Mouse (Mus musculus) neural tube, embryonic 11.5 days (tissue): ENCODE measurements around the gene Derl3. TPM values are rescaled to one million over a fixed set of nuclear protein-coding genes. Genes with fewer than 3 reads are reported as not detected.

Experiments
- ATAC-seq: fragments of 200-750 bp; cut with Nextera tagmentation; 2 replicates; pipeline ENCODE4 v1.8.0; 2017; ENCODE audit warnings: moderate number of reproducible peaks, mild to moderate bottlenecking, moderate TSS enrichment, moderate library complexity; ENCODE audit not compliant: insufficient read depth, low FRiP score, low TSS enrichment
- DNase-seq: peaks from one replicate; pipeline ENCODE4 v3.0.0-alpha.2; 2015; ENCODE audit warnings: low spot score
- H3K27ac ChIP-seq: fragments of 300-500 bp; sonication (generic); 2 replicates; pipeline ENCODE4 v1.5.1; 2014; ENCODE audit warnings: low read depth, mild to moderate bottlenecking, low read length
- H3K27me3 ChIP-seq: fragments of 300-500 bp; sonication (generic); 2 replicates; pipeline ENCODE4 v1.6.1; 2014; ENCODE audit warnings: mild to moderate bottlenecking, low read length, mixed read lengths; ENCODE audit not compliant: control insufficient read depth, insufficient read depth
- H3K36me3 ChIP-seq: fragments of 300-500 bp; sonication (generic); 2 replicates; pipeline ENCODE4 v1.6.1; 2014; ENCODE audit warnings: mild to moderate bottlenecking, low read length, moderate library complexity, mixed read lengths; ENCODE audit not compliant: control insufficient read depth, insufficient read depth
- H3K4me1 ChIP-seq: fragments of 300-500 bp; sonication (generic); 2 replicates; pipeline ENCODE4 v1.6.1; 2014; ENCODE audit warnings: low read length, mixed read lengths; ENCODE audit not compliant: control insufficient read depth, insufficient read depth
- H3K4me2 ChIP-seq: fragments of 300-500 bp; sonication (generic); 2 replicates; pipeline ENCODE4 v1.6.1; 2014; ENCODE audit warnings: low read depth, mild to moderate bottlenecking, moderate library complexity
- H3K4me3 ChIP-seq: fragments of 300-500 bp; sonication (generic); 2 replicates; pipeline ENCODE4 v1.5.1; 2014; ENCODE audit warnings: low read depth, low read length
- H3K9ac ChIP-seq: fragments of 300-500 bp; sonication (generic); 2 replicates; pipeline ENCODE4 v1.6.1; 2014; ENCODE audit warnings: mild to moderate bottlenecking, low read length
- H3K9me3 ChIP-seq: fragments of 300-500 bp; sonication (generic); 2 replicates; pipeline ENCODE4 v1.6.1; 2016; ENCODE audit warnings: low read length; ENCODE audit not compliant: control insufficient read depth
- WGBS: fragments of 180-500 bp; shearing (Covaris S2); extraction: QIAGEN DNeasy Blood & Tissue Kit; methylation state at CpG from one replicate; pipeline ENCODE4 v1.1.7; 2014; 5-methylcytosine and 5-hydroxymethylcytosine counted together
- polyA plus RNA-seq: library from polyadenylated mRNA; unstranded; fragments of >200 nt; fragmentation: Nextera tagmentation; extraction: Ambion mirVana; gene quantifications from 2 replicates; pipeline ENCODE4 v1.2.1, GENCODE M21; 2014

Derl3 gene
- polyA plus RNA-seq, 1 experiment from 2014 or later = 2.8 TPM

DNA sequence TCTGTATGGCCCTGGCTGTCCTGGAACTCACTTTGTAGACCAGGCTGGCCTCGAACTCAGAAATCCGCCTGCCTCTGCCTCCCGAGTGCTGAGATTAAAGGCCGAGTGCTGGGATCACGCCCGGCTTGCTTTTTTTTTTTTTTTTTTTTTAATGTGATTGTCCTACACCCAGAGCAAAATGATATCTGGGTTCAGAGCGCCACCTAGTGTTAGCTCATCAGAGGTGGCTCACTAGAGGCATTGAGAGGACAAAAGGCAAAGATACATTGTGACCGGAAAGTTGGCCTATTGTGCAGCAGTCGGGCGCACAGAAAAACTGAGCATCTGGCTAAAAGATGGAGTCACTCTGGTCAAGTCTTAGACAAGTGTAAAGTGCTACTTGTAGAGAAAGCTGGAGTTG lies 39.8 kb upstream of the Derl3 start:
- no peaks in the 10 kb centered on the region; the same call in 1 of the 2 replicates for H3K36me3 ChIP-seq
- 32% methylated on average over 10 of the region's 10 CpGs for WGBS
- H3K9ac ChIP-seq = no peak overlapping the region
- H3K9me3 ChIP-seq = no peaks in the 10 kb centered on the region
- peaks cover 6% of the 10 kb centered on the region for H3K4me1 ChIP-seq
- ATAC-seq (peak; percentile 67), DNase-seq (peak; percentile 84)
- H3K4me2 ChIP-seq = no peak overlapping the region
- H3K27me3 ChIP-seq = no peaks in the 10 kb centered on the region
- no peak overlapping the region for H3K4me3 ChIP-seq
- H3K27ac ChIP-seq = no peak overlapping the region

DNA sequence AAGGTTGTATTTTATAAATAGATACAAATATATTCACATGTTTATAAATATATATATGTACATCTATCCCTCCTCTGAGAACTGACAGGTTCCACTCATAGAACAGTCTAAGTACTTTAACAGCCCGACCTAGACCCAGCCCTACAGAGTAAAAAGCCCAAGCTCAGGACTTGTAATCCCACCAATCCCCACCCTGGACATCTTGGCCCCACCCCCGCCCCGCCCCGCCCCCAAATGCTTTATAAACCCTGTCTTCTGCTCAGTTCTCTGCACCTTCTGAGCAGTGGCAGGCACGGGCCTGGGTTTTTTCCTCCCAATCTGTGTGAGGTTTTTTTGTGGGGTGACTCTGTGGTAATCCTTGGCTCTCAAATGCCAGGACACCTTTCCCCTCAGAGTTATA lies 39.1 kb upstream of the Derl3 start:
- DNase-seq = no peak
- ATAC-seq = no peak

DNA sequence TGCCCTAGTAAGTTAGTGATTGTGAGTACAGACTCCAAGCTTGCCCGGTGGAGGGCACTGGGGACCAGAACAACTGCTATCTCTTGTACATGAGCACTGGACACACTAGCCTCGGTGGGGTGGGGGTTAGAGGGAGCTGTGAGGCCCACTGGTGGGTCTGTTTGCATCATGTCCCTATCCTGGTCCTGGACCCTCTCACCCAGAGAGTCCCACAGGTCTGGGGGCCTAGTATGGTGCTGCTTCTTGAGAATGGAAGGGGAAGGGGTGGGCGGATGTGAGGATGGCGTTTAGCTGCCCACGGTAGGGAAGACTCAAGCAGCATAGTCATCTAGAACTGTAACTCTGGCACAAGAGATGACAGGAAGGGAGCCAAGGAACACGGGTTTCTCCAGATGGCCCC lies 38.4 kb upstream of the Derl3 start:
- H3K27me3 ChIP-seq = no peaks in the 10 kb centered on the region
- WGBS = 91% methylated on average over 6 of the region's 6 CpGs
- no peak overlapping the region for H3K4me3 ChIP-seq
- no peaks in the 10 kb centered on the region for H3K9me3 ChIP-seq
- no peak overlapping the region for H3K9ac ChIP-seq
- H3K4me1 ChIP-seq = peaks cover 8% of the 10 kb centered on the region
- no peak overlapping the region for H3K4me2 ChIP-seq
- DNase-seq (no peak), ATAC-seq (no peak)
- no peak overlapping the region for H3K27ac ChIP-seq
- H3K36me3 ChIP-seq = no peaks in the 10 kb centered on the region; the same call in 1 of the 2 replicates

More for the DNA sequence above, 39.1 kb upstream of the Derl3 start:
- H3K9me3 ChIP-seq = no peaks in the 10 kb centered on the region
- H3K9ac ChIP-seq = no peak overlapping the region
- no peaks in the 10 kb centered on the region; the same call in 1 of the 2 replicates for H3K36me3 ChIP-seq
- WGBS = 44% methylated on average over 5 of the region's 5 CpGs
- H3K4me3 ChIP-seq = no peak overlapping the region
- peaks cover 8% of the 10 kb centered on the region for H3K4me1 ChIP-seq
- no peak overlapping the region for H3K4me2 ChIP-seq
- no peak overlapping the region for H3K27ac ChIP-seq
- H3K27me3 ChIP-seq = no peaks in the 10 kb centered on the region

DNA sequence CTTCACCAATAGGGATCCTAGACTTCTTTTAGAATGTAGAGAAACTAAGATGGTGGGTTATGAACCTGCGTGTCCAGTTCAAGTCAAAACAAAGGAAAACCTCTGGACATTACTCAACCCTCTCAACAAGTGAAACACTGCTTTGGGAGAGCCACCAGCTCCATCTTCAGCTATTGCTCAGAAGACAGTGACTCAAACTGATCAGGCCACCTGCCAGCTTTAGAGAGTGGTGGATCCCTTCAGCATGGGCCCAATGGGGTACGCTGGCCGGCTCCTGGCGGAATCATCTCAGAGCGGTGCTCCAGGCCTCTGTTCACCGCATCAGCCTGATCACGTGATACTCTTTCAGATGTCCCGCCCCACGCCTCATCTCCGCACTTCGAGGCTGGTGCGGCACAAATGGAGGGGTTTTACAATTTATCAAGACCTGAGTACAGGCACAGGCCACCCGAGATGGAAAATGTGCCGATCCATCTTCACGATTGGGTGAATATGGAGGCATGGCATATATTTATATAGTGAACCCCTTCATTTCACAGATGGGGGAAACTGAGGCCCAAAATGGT lies 37.7 kb upstream of the Derl3 start:
- Histone ChIP-seq H3K4me3 (no peak overlapping the region), H3K4me1 (peaks cover 9% of the 10 kb centered on the region), H3K36me3 (no peaks in the 10 kb centered on the region; the same call in 1 of the 2 replicates), H3K4me2 (no peak overlapping the region), H3K9me3 (no peaks in the 10 kb centered on the region), H3K27ac (no peak overlapping the region), H3K9ac (no peak overlapping the region), H3K27me3 (no peaks in the 10 kb centered on the region)
- no peak for DNase-seq
- ATAC-seq = no peak
- 86% methylated on average over 15 of the region's 15 CpGs for WGBS

DNA sequence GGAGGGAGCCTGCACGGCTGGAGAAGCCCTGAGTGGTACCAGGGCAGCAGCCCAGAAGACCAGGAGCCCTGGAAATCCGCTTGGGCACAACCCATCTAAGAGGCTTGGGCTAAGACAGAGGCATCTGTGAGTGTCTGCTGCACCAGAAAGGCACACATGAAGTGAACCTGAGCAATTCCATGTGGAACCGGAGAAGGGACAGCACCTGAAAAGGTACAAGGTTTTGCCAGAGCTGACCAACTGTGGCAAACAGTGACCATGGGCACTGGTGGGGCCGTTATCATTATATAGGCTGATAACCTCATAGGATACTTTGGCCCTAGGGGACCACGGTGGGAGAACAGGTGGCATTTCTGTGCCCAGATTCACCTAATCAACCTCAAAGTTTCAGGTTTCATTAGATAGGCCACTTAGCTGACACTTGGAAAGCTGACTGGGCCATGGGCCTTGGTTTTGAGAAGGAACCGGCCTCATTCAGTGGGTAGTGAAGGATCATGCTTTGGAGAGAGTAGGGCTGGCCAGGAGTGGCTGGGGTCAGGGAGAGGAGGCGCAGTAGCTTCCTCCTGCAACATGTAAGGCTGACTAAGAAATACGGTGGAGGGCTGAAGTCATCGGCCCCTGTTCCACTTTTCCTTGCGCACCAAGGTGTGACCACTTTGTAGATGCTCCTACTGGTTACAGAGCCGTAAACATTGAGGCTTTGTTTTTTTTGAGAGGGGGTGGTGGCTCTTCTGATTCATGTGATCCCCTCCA lies 36.9 kb upstream of the Derl3 start:
- Histone ChIP-seq H3K36me3 (no peaks in the 10 kb centered on the region; the same call in 1 of the 2 replicates), H3K4me2 (no peak overlapping the region), H3K27me3 (no peaks in the 10 kb centered on the region), H3K4me3 (no peak overlapping the region), H3K9me3 (no peaks in the 10 kb centered on the region), H3K27ac (no peak overlapping the region), H3K4me1 (peaks cover 14% of the 10 kb centered on the region), H3K9ac (no peak overlapping the region)
- DNase-seq = no peak
- ATAC-seq = no peak
- 81% methylated on average over 11 of the region's 11 CpGs for WGBS

DNA sequence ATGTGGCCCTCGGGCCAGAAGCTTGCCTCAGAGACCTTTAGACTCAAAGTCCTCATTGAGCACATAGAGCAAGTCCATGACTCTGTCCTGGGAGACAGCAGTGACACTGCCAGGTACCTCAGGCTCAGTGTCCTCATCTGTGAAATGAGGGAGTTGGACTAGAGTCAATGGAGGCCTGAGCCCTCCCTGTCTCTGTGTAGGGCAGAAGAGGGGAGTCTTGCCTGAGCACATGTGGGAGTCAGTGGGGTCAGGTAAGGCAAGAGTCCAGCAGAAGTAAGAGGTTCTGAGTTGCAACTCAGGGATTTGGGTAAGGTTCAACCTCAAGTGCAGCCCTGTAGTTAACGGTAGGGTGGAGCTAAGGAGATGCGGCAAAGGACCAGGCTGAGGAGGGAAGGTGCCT lies 36.2 kb upstream of the Derl3 start:
- 88% methylated on average over 3 of the region's 3 CpGs for WGBS
- DNase-seq (no peak), ATAC-seq (no peak)

DNA sequence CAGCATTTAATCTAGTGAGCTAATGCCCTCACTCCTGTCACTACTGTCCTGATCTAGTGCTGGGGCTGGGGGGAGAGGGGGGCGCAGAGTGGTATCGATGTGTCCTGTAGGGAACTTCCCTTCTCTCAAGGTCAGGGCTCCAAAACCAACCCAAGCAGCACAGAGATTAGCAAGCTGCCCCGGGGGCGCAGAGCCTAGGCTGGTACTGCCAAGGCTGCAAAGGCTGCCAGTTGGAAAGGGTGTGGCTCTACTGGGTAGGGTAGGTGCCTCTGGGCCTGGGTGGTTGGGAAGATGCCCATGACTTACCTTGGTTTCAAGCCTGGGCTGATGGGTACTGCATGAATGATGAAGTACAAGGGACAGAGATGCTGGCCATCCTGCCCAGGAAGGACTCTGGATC lies 35.6 kb upstream of the Derl3 start:
- DNase-seq (no peak), ATAC-seq (no peak)

More for the DNA sequence above, 36.2 kb upstream of the Derl3 start:
- Histone ChIP-seq H3K36me3 (no peaks in the 10 kb centered on the region; the same call in 1 of the 2 replicates), H3K27me3 (no peaks in the 10 kb centered on the region), H3K9me3 (no peaks in the 10 kb centered on the region), H3K27ac (no peak overlapping the region), H3K9ac (no peak overlapping the region), H3K4me3 (no peak overlapping the region), H3K4me1 (peaks cover 10% of the 10 kb centered on the region; the same call in 1 of the 2 replicates), H3K4me2 (no peak overlapping the region)

DNA sequence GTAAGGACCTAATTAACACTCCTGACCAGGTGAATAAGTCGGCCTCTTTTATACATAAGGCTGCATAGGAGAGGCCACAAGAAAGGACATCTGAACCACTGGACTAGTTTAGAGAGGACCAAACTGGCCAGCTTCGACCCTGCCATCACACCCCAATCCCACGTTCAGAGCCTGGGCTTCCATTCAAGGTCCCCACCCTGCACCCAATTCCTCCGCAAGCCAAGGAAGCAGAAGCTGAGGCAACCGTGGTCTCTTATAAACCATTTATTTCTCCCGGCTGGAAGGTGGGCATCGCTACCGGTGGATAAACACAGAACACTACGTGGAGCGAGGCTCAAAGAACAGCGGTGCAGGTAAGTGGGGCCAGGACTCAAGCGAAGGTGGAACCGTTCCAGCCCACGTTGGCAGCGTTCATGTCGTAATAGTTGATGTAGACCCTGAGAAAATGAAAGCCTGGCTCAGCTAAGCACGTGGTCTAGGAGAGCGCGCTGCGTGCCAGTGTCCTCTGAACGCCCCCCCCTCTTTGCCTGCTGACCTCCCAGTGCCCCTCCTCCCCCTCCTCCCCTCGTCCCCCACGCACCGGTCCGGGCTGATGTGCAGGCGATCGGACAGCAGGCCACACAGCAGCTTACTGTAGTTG lies 34.0 kb upstream of the Derl3 start:
- Histone ChIP-seq H3K9ac (peak overlapping the region; percentile 95), H3K27me3 (no peaks in the 10 kb centered on the region), H3K9me3 (no peaks in the 10 kb centered on the region), H3K36me3 (no peaks in the 10 kb centered on the region; the same call in 1 of the 2 replicates), H3K27ac (peak overlapping the region; percentile 86), H3K4me2 (peak overlapping the region; percentile 80), H3K4me1 (peaks cover 10% of the 10 kb centered on the region; the same call in 1 of the 2 replicates), H3K4me3 (peak overlapping the region; percentile 70)
- WGBS = 2% methylated on average over 27 of the region's 27 CpGs
- ATAC-seq = peak; percentile 82
- DNase-seq = peak; percentile 81

More for the DNA sequence above, 35.6 kb upstream of the Derl3 start:
- 99% methylated on average over 4 of the region's 4 CpGs for WGBS
- no peak overlapping the region for H3K4me3 ChIP-seq
- H3K4me1 ChIP-seq = peaks cover 10% of the 10 kb centered on the region; the same call in 1 of the 2 replicates
- H3K9ac ChIP-seq = no peak overlapping the region
- no peaks in the 10 kb centered on the region for H3K27me3 ChIP-seq
- H3K9me3 ChIP-seq = no peaks in the 10 kb centered on the region
- no peak overlapping the region for H3K27ac ChIP-seq
- no peak overlapping the region for H3K4me2 ChIP-seq
- H3K36me3 ChIP-seq = no peaks in the 10 kb centered on the region; the same call in 1 of the 2 replicates
